Mouse (Mus musculus): ENCODE data around the gene Gpr180.
"Not testable (repeated sequence)": the region's sequence is repeated elsewhere in the genome, so short reads cannot be mapped to it uniquely, and the experiment has no call there.

Gene Gpr180

DNA sequence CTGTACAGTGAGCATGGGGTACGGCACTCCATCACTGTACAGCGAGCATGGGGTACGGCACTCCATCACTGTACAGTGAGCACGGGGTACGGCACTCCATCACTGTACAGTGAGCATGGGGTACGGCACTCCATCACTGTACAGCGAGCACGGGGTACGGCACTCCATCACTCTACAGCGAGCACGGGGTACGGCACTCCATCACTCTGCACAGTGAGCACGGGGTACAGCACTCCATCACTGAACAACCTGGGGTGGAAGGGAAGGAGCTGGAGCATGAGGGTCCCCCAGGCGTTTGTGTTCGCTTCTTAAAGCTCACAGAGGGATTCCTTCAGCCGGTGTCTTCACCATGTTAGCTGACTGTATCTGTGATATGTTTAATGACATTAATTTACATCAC is 19.1 kb downstream of the Gpr180 start:
- DNase-seq = not testable (repeated sequence)

- no peak for DNase-seq
These were observed 19.8 kb downstream of the Gpr180 start for GRCm38 (mm10) chr14:118156740-118157139.

DNA sequence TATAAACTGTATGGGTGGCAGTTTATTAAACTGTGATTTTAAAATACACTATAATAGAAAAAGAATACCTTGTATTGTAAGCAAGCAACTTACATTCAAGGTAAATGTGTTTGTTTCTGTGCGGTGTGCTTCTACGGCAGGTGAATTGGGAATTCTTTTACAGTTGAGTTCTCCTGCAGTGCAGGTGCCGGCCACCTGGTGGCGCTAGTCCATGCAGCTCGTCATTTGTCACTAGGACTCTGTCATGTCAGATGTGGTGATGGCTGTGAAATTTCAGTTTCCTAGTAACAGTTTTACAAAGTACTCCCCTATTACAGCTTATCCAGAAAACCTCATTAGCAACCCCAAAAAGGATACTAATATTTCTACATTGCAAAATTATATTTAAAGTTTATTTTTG is 20.2 kb downstream of the Gpr180 start:
- no peak for DNase-seq

- DNase-seq = no peak
These were observed 24.8 kb downstream of the Gpr180 start for GRCm38 (mm10) chr14:118161751-118162150.

- no peak for DNase-seq
These were observed 25.7 kb downstream of the Gpr180 start for GRCm38 (mm10) chr14:118162640-118163039.

GRCm38 (mm10) chr14:118168776-118169175 is 31.8 kb downstream of the Gpr180 start:
- no peak for DNase-seq

GRCm38 (mm10) chr14:118173590-118174203 is 36.7 kb downstream of the Gpr180 start:
- no peak for DNase-seq

- no peak for DNase-seq
These were observed 38.2 kb downstream of the Gpr180 start for GRCm38 (mm10) chr14:118175071-118175693.

GRCm38 (mm10) chr14:118175694-118176085 is 38.7 kb downstream of the Gpr180 start:
- DNase-seq = no peak

DNA sequence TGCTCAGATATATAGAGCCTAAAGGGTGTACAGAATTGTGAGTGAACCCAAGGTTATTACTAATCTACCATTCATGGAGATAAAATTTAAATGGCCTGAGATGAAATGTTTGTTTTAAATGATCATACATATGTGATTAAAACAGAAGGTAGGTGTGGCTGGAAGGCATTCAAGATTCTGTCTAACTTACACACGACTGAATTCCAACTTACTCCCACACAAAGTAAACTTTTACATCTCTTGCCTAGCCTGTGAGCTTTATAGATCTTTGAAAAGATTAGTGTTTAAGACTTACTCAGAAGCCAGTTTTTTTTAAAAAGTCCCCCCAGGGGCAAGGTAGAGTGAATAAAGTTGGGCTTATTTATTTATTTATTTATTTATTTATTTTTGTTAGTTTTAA is 42.3 kb downstream of the Gpr180 start:
- no peak for DNase-seq

DNA sequence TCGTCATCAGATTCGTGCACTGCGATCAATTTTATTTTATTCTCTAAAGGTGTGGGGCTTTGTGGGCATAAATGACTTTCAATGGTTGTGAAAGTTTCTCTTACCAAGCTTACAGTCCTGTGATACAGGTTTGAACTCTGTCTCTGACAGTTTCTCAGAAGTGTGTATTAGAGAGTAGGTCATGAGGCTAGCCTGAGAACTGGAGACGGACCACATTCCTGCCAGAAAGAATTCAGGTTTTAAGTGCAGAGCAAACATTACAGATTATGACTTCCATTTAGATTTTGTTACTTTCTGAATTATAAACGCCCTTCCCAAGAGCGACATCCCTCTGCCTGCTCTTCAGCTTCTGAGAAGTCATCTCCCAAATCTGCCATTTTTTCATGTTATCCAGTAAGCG is 42.7 kb downstream of the Gpr180 start:
- DNase-seq = no peak

DNA sequence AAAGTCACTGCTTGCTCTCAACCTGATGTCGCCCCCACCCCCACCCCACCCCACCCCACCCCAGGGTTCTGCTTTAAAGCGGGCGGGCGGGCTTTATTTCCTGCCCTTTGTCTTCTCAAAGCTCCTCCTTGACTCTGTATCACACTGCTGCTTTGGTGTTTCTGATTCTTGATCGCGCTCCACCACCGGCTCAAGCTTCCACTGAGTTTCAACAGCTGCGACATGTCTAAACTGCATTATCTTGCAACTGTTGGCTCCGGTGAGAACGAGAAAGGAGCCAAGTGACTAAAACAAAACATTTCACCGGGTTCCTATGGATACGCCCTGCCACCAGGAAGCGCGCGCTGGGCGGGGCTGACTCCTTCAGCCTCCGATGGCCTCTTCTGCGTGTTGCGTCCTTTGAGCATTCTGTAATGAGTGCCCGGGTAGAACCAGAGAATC is 43.2 kb downstream of the Gpr180 start:
- no peak for DNase-seq

DNA sequence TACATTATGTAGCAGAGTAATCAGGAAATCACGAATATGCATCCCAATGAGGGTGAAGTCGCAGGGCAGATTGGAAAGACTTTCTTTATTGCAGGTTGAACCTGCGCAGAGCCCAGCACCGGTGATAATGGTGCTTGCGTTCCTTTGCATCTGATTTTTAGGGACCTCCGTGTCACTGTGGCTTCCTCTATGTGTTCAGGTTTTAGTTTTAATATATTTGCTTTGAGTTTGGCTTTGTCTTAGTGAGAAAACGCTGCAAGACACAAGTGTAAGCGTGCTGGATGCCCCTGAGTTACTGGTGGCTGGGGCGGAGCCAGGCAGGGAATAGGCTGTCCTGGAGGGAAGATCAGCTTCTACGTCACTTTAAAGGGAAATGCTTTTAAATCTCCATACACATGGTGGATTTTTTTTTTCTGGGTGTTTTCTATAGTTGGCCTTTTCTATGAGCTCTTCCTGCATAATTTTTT is 43.8 kb downstream of the Gpr180 start:
- DNase-seq = peak; percentile 36

GRCm38 (mm10) chr14:118191442-118191841 is 54.5 kb downstream of the Gpr180 start:
- no peak for DNase-seq

GRCm38 (mm10) chr14:118193001-118193628 is 56.2 kb downstream of the Gpr180 start:
- DNase-seq = no peak

DNA sequence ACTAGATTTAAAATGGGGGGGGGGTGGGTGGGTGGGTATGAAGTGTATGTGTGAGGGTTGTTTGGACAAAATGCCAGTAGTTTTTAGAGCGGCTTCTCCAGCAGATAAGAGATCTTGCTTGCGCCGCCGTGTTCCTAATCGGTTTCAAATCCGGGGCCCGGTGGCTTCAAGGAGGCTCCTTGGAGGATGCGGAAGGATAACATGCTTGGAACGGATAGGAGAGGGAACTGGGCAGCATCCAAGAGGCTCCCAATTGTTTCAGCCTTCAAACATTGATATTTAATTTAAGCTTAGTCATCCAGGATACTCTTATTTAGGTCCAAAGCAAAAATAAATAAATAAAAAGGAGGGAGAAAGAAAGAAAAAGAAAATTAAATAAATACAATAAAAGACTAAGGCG is 56.7 kb downstream of the Gpr180 start:
- DNase-seq = no peak

- DNase-seq = no peak
These were observed 57.4 kb downstream of the Gpr180 start for GRCm38 (mm10) chr14:118194219-118194914.

GRCm38 (mm10) chr14:118197063-118197462 is 60.1 kb downstream of the Gpr180 start:
- no peak for DNase-seq

- DNase-seq = no peak
These were observed 63.8 kb downstream of the Gpr180 start for GRCm38 (mm10) chr14:118200731-118201130.

GRCm38 (mm10) chr14:118202006-118202405 is 65.0 kb downstream of the Gpr180 start:
- DNase-seq = no peak

- no peak for DNase-seq
These were observed 66.1 kb downstream of the Gpr180 start for GRCm38 (mm10) chr14:118203031-118203430.

GRCm38 (mm10) chr14:118207347-118207746 is 70.4 kb downstream of the Gpr180 start:
- DNase-seq = no peak

GRCm38 (mm10) chr14:118209642-118210041 is 72.7 kb downstream of the Gpr180 start:
- no peak for DNase-seq

All from right cerebral cortex, postnatal 25 days (tissue).